Mouse (Mus musculus) yolk sac, embryonic 10.5 days (tissue): Measurements from ENCODE around the gene Snx5.

Source experiments
- DNase-seq: peaks from one replicate; pipeline ENCODE4 v3.0.0-alpha.2; 2017; ENCODE audit warnings: low spot score

Snx5 gene

GRCm38 (mm10) chr2:144267004-144267730 lies 3.5 kb downstream of the Snx5 start:
- no peak for DNase-seq

GRCm38 (mm10) chr2:144265916-144266683 lies 4.6 kb downstream of the Snx5 start:
- DNase-seq, result no peak

- no peak for DNase-seq
Measured at GRCm38 (mm10) chr2:144265120-144265488, 5.6 kb downstream of the Snx5 start.

- no peak for DNase-seq
Measured at GRCm38 (mm10) chr2:144264398-144265119, 6.1 kb downstream of the Snx5 start.

GRCm38 (mm10) chr2:144262837-144263236 lies 7.9 kb downstream of the Snx5 start:
- DNase-seq, result no peak

GRCm38 (mm10) chr2:144250111-144250510 lies 20.6 kb downstream of the Snx5 start:
- no peak for DNase-seq

- no peak for DNase-seq
Measured at GRCm38 (mm10) chr2:144248613-144249376, 21.9 kb downstream of the Snx5 start.

- no peak for DNase-seq
Measured at GRCm38 (mm10) chr2:144247337-144247978, 23.2 kb downstream of the Snx5 start.

GRCm38 (mm10) chr2:144246270-144246669 lies 24.4 kb downstream of the Snx5 start:
- DNase-seq, result no peak

- no peak for DNase-seq
Measured at GRCm38 (mm10) chr2:144245464-144245863, 25.2 kb downstream of the Snx5 start.

GRCm38 (mm10) chr2:144240095-144240899 lies 30.4 kb downstream of the Snx5 start:
- no peak for DNase-seq

GRCm38 (mm10) chr2:144239318-144239717 lies 31.4 kb downstream of the Snx5 start:
- DNase-seq, result no peak

GRCm38 (mm10) chr2:144238341-144238740 lies 32.4 kb downstream of the Snx5 start:
- no peak for DNase-seq

- DNase-seq, result no peak
Measured at GRCm38 (mm10) chr2:144236791-144237584, 33.7 kb downstream of the Snx5 start.

- DNase-seq, result peak; percentile 28
Measured at GRCm38 (mm10) chr2:144235776-144236175, 34.9 kb downstream of the Snx5 start.

GRCm38 (mm10) chr2:144233534-144233933 lies 37.2 kb downstream of the Snx5 start:
- no peak for DNase-seq

GRCm38 (mm10) chr2:144231115-144231514 lies 39.6 kb downstream of the Snx5 start:
- DNase-seq, result no peak

- peak; percentile 84 for DNase-seq
Measured at GRCm38 (mm10) chr2:144230498-144230897, 40.2 kb downstream of the Snx5 start.

- no peak for DNase-seq
Measured at GRCm38 (mm10) chr2:144229647-144230046, 41.1 kb downstream of the Snx5 start.
